Mouse (Mus musculus) thymus, postnatal 14 days (tissue): Measurements from ENCODE around the gene Eea1.

Experiments used
- DNase-seq: peaks from one replicate; pipeline ENCODE4 v3.0.0; 2021

Eea1 gene

DNA sequence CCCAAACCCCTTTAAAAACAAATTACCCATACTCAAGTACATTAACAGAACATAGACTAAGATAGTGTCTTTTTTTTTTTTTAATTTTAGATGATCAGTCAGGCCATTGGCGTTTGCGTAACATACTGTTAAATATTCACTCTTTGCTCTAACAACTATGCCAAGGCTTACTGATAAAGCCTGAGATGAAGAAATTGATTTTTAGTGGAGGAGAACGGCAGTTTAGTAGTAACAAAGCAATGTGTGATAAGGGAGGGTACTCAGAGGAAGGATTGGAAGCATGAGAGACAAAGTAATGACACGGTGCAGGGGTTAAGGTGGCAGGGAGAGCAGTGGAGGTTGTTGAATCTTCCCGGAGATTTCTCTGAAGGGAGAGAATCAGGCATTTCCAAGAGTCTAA lies 9.7 kb downstream of the Eea1 start:
- DNase-seq, result no peak

DNA sequence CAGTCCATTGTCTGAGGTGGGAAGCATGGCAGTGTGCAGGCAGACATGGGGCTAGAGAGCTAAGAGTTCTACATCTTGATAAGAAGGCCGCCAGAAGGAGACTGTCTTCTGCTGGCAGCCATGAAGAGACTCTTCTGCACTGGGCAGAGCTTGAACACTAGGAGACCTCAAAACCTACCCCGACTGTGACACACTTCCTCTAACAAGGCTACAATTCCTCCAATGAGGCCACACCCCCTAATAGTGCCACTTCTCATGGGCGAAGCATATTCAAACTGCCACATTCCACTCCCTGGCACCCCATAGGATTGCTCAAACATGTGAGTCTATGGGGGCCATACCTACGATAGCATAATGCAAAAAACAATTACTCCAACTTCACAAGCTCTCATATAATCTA lies 10.3 kb downstream of the Eea1 start:
- no peak for DNase-seq

DNA sequence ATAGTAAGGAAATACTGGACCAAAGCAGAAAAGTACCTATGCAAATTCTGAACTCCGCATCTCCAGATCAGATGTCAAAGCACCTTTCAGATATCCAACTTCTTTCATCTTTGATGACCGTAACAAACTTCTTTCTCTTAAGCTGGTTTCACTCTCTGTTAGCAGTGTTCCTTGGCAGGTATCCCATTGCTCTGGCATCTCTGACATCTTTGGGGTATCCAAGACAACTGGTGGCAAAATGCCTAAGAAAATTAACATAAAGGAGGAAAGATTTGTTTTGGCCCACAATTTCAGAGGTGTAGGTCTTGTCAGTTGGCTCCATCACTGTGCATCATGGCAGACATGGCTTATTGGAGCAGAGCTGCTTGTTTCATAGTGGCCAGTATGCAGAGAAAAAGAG lies 10.9 kb downstream of the Eea1 start:
- DNase-seq, result no peak

DNA sequence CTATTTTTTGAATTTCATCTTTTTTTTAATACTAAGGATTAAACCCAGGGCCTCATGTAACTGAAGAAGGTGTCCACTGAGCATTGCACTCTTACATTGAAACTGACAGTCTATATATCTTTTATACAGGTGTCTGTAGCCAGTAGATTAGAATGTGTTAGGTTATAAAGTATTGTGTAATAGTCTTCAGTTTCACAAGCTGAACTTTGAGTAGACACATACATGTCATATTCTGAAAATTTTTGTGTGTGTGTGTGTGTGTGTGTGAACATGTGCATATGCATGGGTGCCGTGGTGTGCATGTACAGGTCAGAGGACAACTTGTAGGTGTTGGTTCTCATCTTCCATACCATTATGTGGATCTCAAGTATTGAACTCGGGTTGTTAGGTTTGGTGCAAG lies 16.2 kb downstream of the Eea1 start:
- DNase-seq, result no peak

DNA sequence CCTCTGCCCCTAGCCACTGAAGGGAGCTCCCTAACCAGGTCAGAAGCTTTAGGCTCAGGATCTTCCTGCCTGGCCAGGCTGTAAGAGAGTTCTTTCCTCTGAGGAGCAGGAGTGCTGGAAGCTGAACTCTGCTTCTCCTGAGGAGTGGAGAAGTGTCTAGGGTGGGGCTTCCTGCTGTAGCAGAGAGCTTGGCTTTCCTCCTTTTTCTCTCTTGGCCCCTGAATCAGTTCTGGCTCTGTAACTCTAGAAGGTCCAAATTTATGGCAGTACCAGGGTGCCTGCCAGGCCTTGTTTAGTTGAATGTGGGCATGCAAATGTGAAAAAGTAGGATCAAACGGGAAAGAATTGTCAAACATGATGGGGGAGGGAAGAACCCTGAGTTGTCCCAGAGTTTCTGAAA lies 17.1 kb downstream of the Eea1 start:
- DNase-seq, result no peak

DNA sequence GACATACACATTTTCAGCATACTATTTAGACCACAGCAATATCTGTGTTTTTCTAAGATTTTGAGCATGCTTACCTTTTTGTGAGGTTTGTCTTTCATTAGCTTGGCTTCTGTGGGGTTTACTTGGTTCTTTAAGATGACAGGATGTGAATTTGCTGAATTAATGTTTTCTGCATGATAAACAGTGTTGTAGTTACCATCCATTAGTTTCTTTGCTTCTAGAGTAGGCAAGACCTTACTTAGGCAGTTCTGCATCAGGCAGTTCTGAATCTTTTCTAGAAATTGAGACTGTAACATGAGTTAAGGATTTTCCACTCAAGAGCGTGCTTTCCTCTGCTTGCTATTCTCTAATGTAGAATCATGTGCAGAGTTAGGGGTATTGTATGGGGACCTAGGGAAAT lies 24.2 kb downstream of the Eea1 start:
- DNase-seq, result no peak

DNA sequence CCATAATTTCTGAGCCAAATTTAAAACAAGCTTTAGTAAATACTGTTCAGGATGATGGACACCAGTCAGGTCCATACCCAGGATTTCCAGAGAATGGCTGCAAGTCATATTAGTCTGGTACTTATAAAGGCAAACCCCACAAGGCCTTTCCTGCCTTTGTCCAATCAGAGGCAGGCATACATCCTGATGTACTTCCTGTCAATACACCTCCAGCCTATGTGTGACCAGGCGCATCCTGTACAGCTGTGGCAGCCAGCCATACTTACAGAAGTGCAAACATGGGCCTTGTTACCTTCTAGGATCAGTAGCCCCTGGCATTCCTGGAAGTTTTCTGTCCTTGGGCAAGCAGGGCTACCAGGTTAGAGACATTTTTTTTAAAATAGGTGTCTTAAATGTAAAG lies 29.2 kb downstream of the Eea1 start:
- DNase-seq, result no peak

DNA sequence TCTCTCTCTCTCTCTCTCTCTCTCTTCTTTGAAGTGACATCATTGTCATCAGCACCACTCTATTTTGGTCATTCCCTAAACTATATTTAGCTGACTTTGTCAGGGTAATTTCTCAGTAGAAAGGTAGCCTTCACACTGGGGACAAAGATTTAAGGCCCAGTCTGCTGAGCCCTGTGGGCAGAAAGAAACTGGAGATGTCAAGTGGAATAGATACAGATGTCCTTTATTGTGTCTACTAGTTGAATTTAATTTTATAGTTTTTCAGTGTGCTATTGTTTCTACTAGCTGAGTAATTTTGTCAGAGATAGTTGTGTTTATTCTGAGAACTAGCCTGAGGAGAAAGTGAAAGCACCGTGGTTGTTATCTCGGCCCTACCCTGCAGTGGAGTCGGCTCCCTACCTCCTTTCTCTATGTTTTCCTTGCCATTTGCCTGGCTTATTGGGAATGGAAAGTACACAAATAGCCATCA lies 30.3 kb downstream of the Eea1 start:
- no peak for DNase-seq

DNA sequence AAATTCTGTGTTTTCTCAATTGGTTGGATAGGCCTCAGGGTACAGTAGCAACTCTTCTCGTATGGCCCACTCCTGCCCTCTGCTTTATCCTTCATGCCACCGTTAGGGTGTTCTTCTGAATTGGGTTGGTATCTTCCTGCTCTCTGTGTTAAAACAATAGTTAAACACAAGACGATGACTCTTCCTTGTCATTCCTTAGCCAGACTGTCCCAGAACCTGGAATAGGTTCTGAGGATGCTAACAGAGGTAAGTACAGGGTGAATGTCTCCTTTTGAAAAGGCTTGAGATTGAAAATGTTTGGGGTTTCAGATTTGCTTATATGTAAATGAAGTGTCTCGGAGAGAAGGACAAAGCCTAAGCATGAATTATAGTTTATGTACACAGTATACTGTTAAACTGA lies 30.9 kb downstream of the Eea1 start:
- DNase-seq, result no peak

DNA sequence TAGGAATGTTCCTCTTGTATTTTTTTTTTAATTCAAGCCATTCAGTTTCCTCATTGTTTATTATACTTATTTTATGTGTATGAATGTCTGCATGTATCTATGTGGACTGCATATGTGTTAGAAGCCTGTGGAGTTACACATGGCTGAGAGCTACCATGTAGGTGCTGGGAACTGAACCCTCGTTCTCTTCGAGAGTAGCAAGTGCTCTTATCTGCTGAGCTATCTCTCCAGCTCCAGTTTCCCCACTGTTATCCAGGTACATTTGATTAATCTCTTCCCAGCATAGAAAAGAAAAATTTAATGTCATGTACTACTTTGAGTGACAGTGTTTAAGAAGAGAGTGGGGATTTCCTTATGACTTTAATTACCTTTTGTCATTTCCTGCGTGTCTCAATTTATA lies 31.5 kb downstream of the Eea1 start:
- DNase-seq, result no peak

DNA sequence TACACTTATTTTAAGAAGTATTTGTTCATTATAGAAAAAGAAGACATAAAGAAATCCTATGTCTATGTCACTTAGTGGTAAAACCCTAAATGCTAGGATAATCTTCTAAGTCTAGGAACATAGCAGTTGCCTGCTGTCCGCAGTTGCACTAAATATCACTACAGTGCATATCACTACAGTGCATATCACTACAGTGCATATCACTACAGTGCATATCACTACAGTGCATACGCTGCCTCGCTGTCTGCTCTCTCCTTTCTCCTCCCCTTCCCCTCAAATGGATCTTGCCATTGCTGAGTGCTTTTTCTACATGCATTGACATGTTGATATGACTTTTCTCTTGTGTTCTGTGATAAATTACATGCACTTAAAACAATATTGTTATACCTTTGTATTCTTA lies 34.0 kb downstream of the Eea1 start:
- DNase-seq, result no peak

DNA sequence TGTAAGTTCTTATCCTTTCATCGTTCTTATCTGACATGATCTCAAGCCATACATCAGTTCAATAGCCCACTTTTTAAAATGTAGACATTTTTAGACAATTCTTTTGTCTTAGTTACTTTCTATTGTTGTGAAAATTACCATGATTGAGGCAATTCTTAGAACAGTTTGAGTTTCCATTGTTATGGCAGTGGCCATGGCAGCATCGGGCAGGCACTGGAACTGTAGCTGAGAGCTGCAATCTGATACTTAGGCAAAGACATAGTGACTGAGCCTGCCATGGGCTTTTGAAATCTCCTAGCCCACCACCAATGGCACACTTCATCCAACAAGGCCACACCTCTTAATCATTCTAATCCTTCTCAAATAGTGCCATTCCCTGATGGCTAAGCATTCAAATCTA lies 36.3 kb downstream of the Eea1 start:
- no peak for DNase-seq

DNA sequence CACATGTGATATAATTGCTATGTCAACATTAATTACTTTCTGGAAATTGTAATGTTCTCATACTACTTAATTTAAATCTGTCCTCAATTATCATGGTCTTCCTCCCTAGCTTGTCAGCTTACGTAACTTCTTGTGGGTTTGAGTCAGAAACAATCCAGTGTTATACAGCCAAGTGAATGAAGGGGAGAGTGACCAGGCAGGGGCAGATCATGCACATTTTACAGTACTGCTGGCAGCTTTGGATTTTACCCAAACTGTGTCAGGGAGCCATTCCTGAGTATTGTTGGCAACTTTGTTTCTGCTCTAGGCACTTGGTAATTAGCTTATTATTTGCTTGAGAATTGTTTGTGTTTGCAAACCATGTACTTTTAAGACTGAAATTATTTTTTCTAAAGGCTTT lies 49.3 kb downstream of the Eea1 start:
- no peak for DNase-seq

DNA sequence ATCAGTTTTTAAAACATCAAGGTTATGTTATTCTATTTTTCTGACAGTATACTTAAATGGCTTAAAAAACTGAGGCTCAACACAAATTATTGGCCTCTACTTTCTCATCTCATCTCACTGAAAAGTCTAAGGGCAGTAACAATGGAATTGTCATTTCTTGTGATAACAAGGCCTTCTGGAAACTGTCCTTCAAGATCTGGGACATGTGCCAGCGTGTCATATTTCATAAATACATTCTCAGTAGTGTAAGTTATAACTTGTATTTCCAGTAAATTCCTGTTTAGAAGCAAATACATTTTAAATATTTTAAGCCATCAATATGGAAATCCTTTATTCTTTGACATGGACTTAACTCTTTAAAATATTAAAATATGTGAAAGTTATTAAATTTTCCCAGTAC lies 50.7 kb downstream of the Eea1 start:
- DNase-seq, result no peak

DNA sequence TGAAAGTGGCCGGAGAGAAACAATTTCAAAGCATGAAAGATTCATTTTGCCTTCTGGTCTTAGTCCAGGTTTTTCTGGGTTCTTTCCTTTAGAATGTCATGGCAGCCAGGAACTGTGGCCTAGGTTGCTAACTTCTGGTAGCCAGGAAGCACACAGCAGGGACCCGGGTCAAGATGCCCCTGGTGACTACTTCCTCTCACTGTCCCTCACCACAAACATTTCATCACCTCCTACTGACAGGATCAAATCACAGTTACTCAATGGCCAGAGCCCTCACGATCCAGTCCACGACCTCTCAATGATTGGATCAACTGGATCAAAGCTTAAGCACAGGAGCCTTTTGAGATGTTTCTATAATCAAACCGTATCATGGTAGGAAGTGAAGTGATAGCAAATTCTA lies 60.5 kb downstream of the Eea1 start:
- DNase-seq, result no peak

DNA sequence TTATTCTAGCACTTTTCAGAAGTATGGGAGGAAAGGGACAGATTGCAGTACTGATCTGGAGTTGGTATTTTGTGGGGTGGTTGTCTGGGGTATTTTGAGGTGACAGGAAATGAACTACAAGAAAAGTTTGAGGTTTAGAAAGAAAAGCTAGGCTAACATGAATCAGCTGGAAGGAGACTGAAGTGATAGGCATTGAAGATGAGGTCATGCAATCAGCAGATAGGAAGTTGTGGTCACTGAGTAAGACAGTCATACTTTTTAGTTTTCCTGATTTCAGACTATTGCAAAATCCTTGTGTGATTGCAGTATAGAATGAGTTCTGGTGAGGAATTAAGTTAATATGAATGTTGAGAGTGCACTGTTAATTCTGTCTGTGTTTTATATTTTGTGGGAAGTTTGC lies 75.3 kb downstream of the Eea1 start:
- no peak for DNase-seq

DNA sequence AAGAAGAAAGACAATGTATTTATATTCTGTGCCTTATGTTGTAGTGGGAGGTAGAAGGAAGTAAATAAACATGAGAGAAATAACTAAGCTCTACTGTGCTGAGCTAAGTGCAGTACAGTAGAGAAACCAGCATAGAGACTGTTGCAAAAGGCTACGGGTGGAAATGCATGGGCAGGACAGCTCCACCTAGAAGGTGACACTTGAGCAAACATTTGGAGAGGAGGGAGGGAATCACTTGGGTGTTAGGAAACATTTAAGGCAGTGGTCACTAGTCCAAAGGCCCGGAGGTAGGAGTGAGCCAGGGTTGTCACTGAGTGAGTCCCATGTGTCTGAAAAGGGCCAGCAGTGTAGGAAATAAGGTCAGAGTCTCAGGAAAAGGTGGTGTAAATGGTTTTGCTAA lies 77.0 kb downstream of the Eea1 start:
- no peak for DNase-seq

DNA sequence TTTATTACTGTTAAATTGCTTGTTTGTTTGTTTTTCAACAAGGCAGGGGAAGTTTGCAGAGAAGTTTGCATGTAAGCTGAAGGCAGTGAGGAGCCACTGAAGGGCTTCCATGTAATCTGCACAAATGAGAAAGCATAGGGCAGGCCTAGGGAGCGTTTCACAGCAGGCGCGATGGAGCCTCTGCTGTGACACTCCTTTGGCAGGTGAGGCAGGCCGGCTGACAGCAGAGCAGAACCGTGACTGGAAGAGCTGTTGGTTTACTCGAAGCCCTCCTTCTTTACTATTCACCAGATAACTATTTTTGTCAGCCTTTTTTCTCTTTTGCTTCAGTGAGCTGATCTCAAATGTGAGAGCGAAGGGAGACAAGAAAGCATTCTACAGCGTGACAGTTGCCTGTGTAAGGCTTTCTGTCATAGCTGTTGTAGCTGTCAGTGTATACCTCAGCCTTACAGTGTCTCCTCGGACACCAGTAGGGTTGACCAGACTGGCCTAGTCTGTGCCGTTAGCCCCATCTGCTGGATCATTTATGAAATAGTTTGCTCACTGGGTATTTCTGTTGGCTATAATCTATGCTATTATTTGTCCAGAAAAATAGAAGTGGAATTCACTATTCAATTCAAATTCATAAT lies 93.0 kb downstream of the Eea1 start:
- peak; percentile 18 for DNase-seq

DNA sequence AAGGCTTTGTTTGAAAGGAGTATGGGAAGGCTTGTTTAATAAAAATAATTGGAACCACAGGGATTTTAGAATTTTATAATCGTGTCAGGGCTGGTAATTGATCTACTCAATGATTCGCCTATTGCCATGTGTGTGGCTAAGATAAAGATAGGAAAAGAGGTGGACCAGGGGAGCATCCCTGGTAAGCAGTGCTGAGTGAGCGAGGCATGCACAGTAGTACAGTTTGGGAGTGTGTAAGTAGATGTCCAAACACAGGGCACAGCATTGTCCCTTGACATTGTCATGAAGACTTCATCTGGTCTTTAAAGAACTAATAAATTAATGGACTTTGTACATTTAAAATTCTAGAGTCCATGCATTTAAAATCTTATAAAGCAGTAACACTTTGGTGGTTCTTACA lies 93.7 kb downstream of the Eea1 start:
- no peak for DNase-seq

DNA sequence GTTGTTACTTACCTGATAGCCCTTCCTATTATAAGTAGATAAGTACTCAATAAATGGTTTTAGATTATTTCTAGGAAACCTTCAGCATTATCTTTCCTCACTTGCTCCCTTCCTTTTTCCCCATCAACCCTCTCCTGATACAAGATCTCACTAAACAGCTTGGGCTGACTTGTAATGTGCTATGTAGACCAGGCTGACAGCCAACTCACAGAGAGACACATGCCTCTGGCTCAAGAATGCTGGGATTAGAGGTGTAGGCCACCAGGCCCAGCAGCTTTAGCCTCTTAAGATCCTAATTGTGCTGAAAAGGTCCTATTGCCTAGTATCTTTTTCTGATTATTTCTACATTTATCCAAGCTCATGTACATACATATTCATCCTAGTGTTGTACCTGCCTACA lies 95.5 kb downstream of the Eea1 start:
- DNase-seq, result no peak

DNA sequence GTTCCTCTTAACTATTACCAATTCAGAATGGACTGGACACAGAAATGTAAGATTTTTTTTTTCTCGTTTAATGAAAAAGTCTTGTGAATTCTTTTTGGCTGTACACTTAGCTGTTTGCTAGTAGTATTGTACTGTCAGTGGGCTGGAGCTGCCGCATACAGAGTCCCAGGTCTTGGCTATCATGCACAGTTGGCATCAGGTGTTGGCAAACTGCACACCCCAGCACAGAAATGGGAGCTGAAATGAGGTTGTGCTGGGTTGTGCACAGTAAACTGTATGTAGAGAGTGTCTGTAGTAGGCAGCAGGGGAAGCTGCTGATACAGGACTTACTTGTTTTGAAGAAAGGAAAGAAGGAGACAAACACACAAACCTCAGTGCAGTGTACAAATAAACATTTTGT lies 103.8 kb downstream of the Eea1 start:
- DNase-seq, result no peak

DNA sequence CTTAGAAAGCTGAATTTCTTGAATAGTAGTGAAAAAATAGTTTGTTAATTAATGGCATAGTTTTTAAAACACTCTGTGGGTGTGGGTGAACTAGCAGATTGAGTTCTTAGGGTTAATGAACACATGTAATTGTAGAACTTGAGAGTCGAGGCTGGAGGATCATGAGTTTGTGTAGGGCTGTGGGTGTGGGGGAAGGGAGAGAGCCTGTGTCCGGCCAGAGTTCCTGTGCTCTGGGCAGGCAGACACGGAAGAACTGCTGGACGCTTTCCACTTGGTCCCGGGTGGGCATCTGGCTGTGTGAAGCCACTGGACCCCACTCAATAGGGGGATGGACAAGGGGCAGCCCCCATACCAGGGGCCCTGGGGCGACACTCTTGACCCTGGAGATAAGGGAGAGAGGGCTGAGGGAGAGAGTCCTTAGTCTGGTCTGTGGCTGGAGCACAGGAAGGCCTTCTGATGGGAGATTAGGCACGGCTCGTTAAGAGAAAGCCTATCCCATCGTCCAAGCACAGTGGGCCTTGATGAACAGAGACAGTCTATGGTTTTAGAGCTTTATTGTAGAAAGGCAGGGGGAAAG lies 107.6 kb downstream of the Eea1 start:
- DNase-seq, result no peak

DNA sequence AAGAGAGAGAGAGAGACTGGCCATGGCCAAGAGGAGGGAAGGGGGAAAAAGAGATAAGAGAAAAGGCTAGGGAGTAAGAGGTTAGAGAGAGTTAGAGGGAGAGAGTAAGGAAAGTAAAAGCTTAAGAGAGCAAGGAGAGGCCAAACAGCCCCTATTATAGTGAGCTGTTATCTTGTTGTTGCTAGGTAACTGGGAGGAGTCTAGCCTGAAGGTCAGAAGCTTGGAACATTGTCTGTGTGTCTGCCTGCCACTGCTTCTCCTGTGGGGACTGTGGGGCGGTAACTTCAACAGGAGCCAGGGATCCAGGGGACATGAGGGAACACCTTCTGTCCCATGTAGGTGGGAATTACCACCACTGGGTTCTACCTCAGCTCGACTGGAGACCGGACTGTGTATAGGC lies 108.1 kb downstream of the Eea1 start:
- no peak for DNase-seq

DNA sequence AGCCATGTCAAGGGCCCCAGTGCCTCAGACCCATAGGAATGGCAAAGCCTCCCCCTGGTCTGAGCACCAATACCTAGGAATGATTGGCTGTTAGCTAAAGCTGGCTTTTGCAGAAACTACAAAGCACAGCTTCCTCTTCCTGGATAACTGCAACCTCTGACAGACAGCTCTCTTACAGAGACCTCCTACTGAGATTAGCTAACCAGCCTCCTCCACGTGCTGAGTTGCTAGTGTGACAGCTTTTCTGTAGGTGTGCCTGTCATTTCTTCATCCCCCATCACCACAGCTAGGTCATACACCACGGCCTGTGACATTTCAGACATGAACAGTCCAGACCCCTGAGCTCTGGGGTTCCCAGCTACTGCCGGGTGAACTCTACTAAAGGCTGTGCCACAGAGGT lies 126.9 kb downstream of the Eea1 start:
- DNase-seq, result no peak

DNA sequence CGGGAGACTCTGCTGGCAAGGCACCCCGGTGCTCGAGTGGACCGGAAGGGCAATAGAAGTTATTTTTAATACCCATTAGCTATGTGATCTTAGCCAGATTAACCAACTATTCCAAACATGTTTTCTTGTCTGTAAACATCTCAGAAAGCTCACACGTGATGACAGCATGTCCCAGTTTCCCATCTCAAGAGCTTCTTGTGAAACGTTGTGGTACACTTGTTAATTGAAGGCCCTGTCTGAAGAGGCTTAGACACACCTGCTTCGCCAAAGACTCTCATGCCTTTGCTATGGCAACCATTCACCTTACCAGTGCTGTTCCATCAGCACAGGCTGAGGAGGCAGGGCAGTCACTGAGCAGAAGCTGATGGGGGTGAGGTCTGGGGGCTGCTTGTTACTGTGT lies 133.9 kb downstream of the Eea1 start:
- no peak for DNase-seq

DNA sequence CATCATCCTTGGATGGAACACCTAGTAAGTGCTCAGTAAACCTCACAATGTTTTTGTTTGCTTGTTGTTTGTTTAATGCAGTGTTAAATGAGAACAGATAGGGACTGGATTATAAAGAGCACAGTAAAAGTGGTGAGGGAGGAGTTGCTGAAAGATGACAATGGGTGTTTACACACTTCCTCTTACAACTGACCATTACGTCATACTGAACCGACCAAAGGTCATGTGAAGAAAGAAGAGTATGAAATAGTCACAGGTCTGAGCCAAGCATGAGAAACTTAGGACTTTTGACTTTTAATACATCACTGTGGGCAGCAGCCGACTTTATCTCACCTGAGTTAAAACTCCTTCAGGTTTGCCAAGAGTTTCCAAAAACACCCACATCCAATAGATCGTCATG lies 135.0 kb downstream of the Eea1 start:
- DNase-seq, result no peak
